Mouse (Mus musculus) CH12F3 (cell line): ENCODE measurements at regions not wholly inside any gene's neighbourhood (a gene's known extent, or its start where the extent isn't known, plus 50 kb on each side); places are given as distances from the start of the nearest gene placed in this dataset.

Source experiments
- in situ Hi-C: fragments of 300-500 bp; cut with MboI; formaldehyde crosslinking; loops from 2 replicates; pipeline ENCODE4 v1.14.3; 2020; ENCODE audit warnings: low sequenced_read_pairs

- in situ Hi-C loops = no loop called here
Measured at GRCm38 (mm10) chr13:44229136-44229611, 444.6 kb downstream of the Cd83 start.

GRCm38 (mm10) chr13:44231403-44231802 is 446.8 kb downstream of the Cd83 start:
- in situ Hi-C loops = no loop called here

GRCm38 (mm10) chr13:44231868-44232715 is 447.5 kb downstream of the Cd83 start:
- in situ Hi-C loops = no loop called here

- in situ Hi-C loops = no loop called here
Measured at GRCm38 (mm10) chr13:44232716-44233051, 448.1 kb downstream of the Cd83 start.

GRCm38 (mm10) chr13:44234241-44234640 is 449.7 kb downstream of the Cd83 start:
- in situ Hi-C loops = no loop called here

GRCm38 (mm10) chr13:44235236-44235635 is 450.7 kb downstream of the Cd83 start:
- in situ Hi-C loops = no loop called here

GRCm38 (mm10) chr13:44235941-44236340 is 451.4 kb downstream of the Cd83 start:
- in situ Hi-C loops = no loop called here

- in situ Hi-C loops = no loop called here
Measured at GRCm38 (mm10) chr13:44238308-44238707, 453.7 kb downstream of the Cd83 start.

- in situ Hi-C loops = no loop called here
Measured at GRCm38 (mm10) chr13:44243211-44243610, 458.6 kb downstream of the Cd83 start.

- in situ Hi-C loops = no loop called here
Measured at GRCm38 (mm10) chr13:44246714-44247251, 462.2 kb downstream of the Cd83 start.

- in situ Hi-C loops = no loop called here
Measured at GRCm38 (mm10) chr13:44247861-44248260, 463.3 kb downstream of the Cd83 start.

GRCm38 (mm10) chr13:44248401-44248800 is 463.8 kb downstream of the Cd83 start:
- in situ Hi-C loops = no loop called here

GRCm38 (mm10) chr13:44249119-44249518 is 464.5 kb downstream of the Cd83 start:
- in situ Hi-C loops = no loop called here

GRCm38 (mm10) chr13:44250474-44251201 is 466.1 kb downstream of the Cd83 start:
- in situ Hi-C loops = no loop called here

GRCm38 (mm10) chr13:44251503-44251902 is 466.9 kb downstream of the Cd83 start:
- in situ Hi-C loops = no loop called here

- in situ Hi-C loops = no loop called here
Measured at GRCm38 (mm10) chr13:44252496-44252895, 467.9 kb downstream of the Cd83 start.

- in situ Hi-C loops = no loop called here
Measured at GRCm38 (mm10) chr13:44258422-44258821, 470.9 kb upstream of the Jarid2 start.

- in situ Hi-C loops = no loop called here
Measured at GRCm38 (mm10) chr13:44260039-44260438, 469.2 kb upstream of the Jarid2 start.

- in situ Hi-C loops = no loop called here
Measured at GRCm38 (mm10) chr13:44260637-44261333, 468.5 kb upstream of the Jarid2 start.

- in situ Hi-C loops = no loop called here
Measured at GRCm38 (mm10) chr13:44272746-44273524, 456.3 kb upstream of the Jarid2 start.
